In genomic region chr4:106225184-106225862, GRCm38 (mm10) we compare ENCODE assay signal across 8 mouse cellular contexts.
DNase-seq lines count a peak whose midpoint lies in the region; ATAC-seq lines count a peak whose summit lies in the region.

No protein-coding gene starts in this region.

- no peaks in the 10 kb centered on the region for H3K36me3 ChIP-seq in heart, embryonic 11.5 days (ENCODE audit: control insufficient read depth, insufficient read depth, low read length)
- H3K36me3 ChIP-seq in lung, embryonic 16.5 days (ENCODE audit: control insufficient read depth, insufficient read depth, low read length), result no peaks in the 10 kb centered on the region

- H3K9ac ChIP-seq in heart, embryonic 11.5 days (ENCODE audit: low read depth, low read length), result no peak overlapping the region
- H3K9ac ChIP-seq in lung, embryonic 16.5 days (ENCODE audit: low read length), result no peak overlapping the region

- DNase-seq in B cell, adult 2 months, result peak; percentile 65 to 67
- DNase-seq in ES-CJ7 (ENCODE audit: low read depth, low spot score), result peak; percentile 53
- DNase-seq in embryo, embryonic 11.5 days (ENCODE audit: low read depth, low spot score), result peak; percentile 66
- peak; percentile 69 for DNase-seq in kidney, postnatal 14 days
- DNase-seq in ovary, postnatal 14 days (ENCODE audit: low spot score), result peak; percentile 60
- no peak for DNase-seq in c-Kit-positive CD71-positive TER-119-positive erythroid progenitor cells, embryonic 14.5 days (ENCODE audit: low spot score)

- ATAC-seq in heart, embryonic 11.5 days (replicated peaks; ENCODE audit: insufficient number of reproducible peaks, low FRiP score, low TSS enrichment), result no peak
- no peak for ATAC-seq in lung, embryonic 16.5 days (ENCODE audit: low read depth)

- H3K4me2 ChIP-seq in heart, embryonic 11.5 days, result 0 out of 2 replicates have a peak overlapping the region, but pooled peaks have one; percentile 27
- H3K4me2 ChIP-seq in lung, embryonic 16.5 days (ENCODE audit: low read depth, low read length), result peak overlapping the region; percentile 43

- no peaks in the 10 kb centered on the region for H3K4me1 ChIP-seq in heart, embryonic 11.5 days (ENCODE audit: control insufficient read depth, insufficient read depth, low read length)
- H3K4me1 ChIP-seq in lung, embryonic 16.5 days (replicated peaks; ENCODE audit: control insufficient read depth, insufficient read depth, low read length), result no peaks in the 10 kb centered on the region

- H3K27me3 ChIP-seq in heart, embryonic 11.5 days (ENCODE audit: control insufficient read depth, insufficient read depth, low read length), result no peaks in the 10 kb centered on the region
- no peaks in the 10 kb centered on the region for H3K27me3 ChIP-seq in lung, embryonic 16.5 days (ENCODE audit: control insufficient read depth, insufficient read depth, low read depth, low read length)

- H3K4me3 ChIP-seq in heart, embryonic 11.5 days (ENCODE audit: low read depth, low read length), result no peak overlapping the region
- H3K4me3 ChIP-seq in lung, embryonic 16.5 days (ENCODE audit: low read length), result no peak overlapping the region

- 48% methylated on average over 12 of the region's 12 CpGs for WGBS in heart, embryonic 11.5 days (ENCODE audit: insufficient replicate concordance)
- WGBS in lung, embryonic 16.5 days, result 44% methylated on average over 12 of the region's 12 CpGs

- H3K9me3 ChIP-seq in heart, embryonic 11.5 days (replicated peaks; ENCODE audit: control insufficient read depth, low read length), result no peaks in the 10 kb centered on the region
- H3K9me3 ChIP-seq in lung, embryonic 16.5 days (ENCODE audit: control insufficient read depth, low read length), result no peaks in the 10 kb centered on the region

- no peak overlapping the region for H3K27ac ChIP-seq in heart, embryonic 11.5 days (ENCODE audit: low read depth, low read length)
- no peak overlapping the region for H3K27ac ChIP-seq in lung, embryonic 16.5 days (ENCODE audit: low read length)
